Mouse (Mus musculus): ENCODE results near the gene Irak2. TPM values are rescaled to one million over a fixed set of nuclear protein-coding genes. Genes with fewer than 3 reads are reported as not detected.

Gene Irak2
- total RNA-seq, 2 experiments from 2014 or later = 15.0 TPM

Small RNAs within 50 kb of the gene (microRNA-seq; reads per million reads assigned to microRNA genes)
- 2.7 to 2.9 reads per million in 2 experiments for gene Mir7042

Other genes starting within 250 kb of the Irak2 start
- 10 to 100 TPM; 11.2 to 13.2 TPM for gene Ttll3, start 249.2 kb upstream of the Irak2 start, total RNA-seq (2021)
- 10 to 100 TPM; 21.3 to 26.9 TPM for gene Rpusd3, start 219.1 kb upstream of the Irak2 start, total RNA-seq (2021)
- not detected for gene Cidec, start 202.7 kb upstream of the Irak2 start, total RNA-seq (2021)
- gene Jagn1, start 195.9 kb upstream of the Irak2 start, total RNA-seq (2021) = 10 to 100 TPM; 42.9 to 44.1 TPM
- gene Il17re, start 180.0 kb upstream of the Irak2 start, total RNA-seq (2021) = under 1 TPM; 0.55 to 0.60 TPM
- gene Il17rc, start 167.0 kb upstream of the Irak2 start, total RNA-seq (2021) = 1 to 10 TPM; 4.8 to 5.6 TPM
- gene Creld1, start 155.2 kb upstream of the Irak2 start, total RNA-seq (2021) = 10 to 100 TPM; 80.0 to 92.3 TPM
- 10 to 100 TPM; 36.7 to 39.7 TPM for gene Prrt3, start 136.5 kb upstream of the Irak2 start, total RNA-seq (2021)
- 10 to 100 TPM; 75.6 to 77.6 TPM for gene Emc3, start 106.8 kb upstream of the Irak2 start, total RNA-seq (2021)
- 1 to 10 TPM; 3.2 to 4.9 TPM for gene Fancd2, start 106.8 kb upstream of the Irak2 start, total RNA-seq (2021)
- under 1 TPM in 1 of 2 experiments, not detected in 1; 0.49 TPM for gene Fancd2os, start 37.8 kb upstream of the Irak2 start, total RNA-seq (2021)
- 100 to 1,000 TPM; 221 TPM for gene Brk1, start 33.7 kb upstream of the Irak2 start, total RNA-seq (2021)
- 10 to 100 TPM; 65.8 to 70.5 TPM for gene Vhl, start 14.5 kb upstream of the Irak2 start, total RNA-seq (2021)
- gene Tatdn2, start 58.6 kb downstream of the Irak2 start, total RNA-seq (2021) = 10 to 100 TPM; 59.7 to 74.3 TPM
- under 1 TPM in 1 of 2 experiments, not detected in 1; 0.69 TPM for gene Ghrl, start 81.4 kb downstream of the Irak2 start, total RNA-seq (2021)
- gene Sec13, start 102.3 kb downstream of the Irak2 start, total RNA-seq (2021) = 10 to 100 TPM; 80.0 to 84.4 TPM